Mouse (Mus musculus) bone marrow macrophage, adult 2 months (primary cell): Measurements from ENCODE around the gene Pfdn2.

Source experiments
- CTCF ChIP-seq: IDR thresholded peaks from 2 replicates; pipeline ENCODE4 v1.5.1; 2012; ENCODE audit warnings: low read depth, mild to moderate bottlenecking, low read length, moderate library complexity
- POLR2A ChIP-seq: IDR thresholded peaks from 2 replicates; pipeline ENCODE4 v1.6.1; 2012; ENCODE audit warnings: mild to moderate bottlenecking, low read depth, low read length, borderline replicate concordance

DNA sequence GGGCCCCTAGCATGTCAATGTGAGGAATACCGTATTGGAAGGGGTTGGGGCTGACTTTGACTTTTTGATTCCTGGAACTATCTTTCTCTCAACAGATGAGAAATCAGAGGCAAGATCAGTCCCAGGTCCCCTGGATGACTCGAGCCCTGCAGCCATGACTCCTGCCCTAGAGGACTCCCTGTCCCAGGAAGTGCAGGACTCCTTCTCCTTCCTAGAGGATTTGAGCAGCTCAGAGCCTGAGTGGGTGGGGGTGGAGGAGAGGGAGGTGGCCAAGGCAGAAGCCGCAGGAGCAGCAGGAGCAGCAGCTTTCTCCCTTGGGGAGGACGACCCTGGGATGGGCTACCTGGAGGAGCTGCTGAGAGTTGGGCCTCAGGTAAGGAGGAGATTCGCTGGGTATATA lies 61.8 kb downstream of the Pfdn2 start:
- TF ChIP-seq POLR2A (no peak), CTCF (no peak)
